Mouse (Mus musculus) lung, postnatal 25 days (tissue): ENCODE results near the gene Saxo1.

ENCODE experiments used
- DNase-seq: peaks from one replicate; pipeline ENCODE4 v3.0.0; 2022; ENCODE audit warnings: low spot score

Saxo1 gene

GRCm38 (mm10) chr4:86422586-86422985, 135.5 kb downstream of the Saxo1 start:
- peak; percentile 2 for DNase-seq

- DNase-seq = no peak
Observed at GRCm38 (mm10) chr4:86416401-86417025, 141.6 kb downstream of the Saxo1 start.

- DNase-seq = no peak
Observed at GRCm38 (mm10) chr4:86413388-86413787, 144.7 kb downstream of the Saxo1 start.

- DNase-seq = peak; percentile 16
Observed at GRCm38 (mm10) chr4:86410946-86411345, 147.2 kb downstream of the Saxo1 start.

- DNase-seq = no peak
Observed at GRCm38 (mm10) chr4:86408421-86408820, 149.7 kb downstream of the Saxo1 start.

- DNase-seq = no peak
Observed at GRCm38 (mm10) chr4:86407200-86407527, 151.0 kb downstream of the Saxo1 start.

- DNase-seq = no peak
Observed at GRCm38 (mm10) chr4:86406501-86407199, 151.5 kb downstream of the Saxo1 start.

GRCm38 (mm10) chr4:86401116-86401515, 157.0 kb downstream of the Saxo1 start:
- no peak for DNase-seq

GRCm38 (mm10) chr4:86397470-86397869, 160.7 kb downstream of the Saxo1 start:
- DNase-seq = no peak

- DNase-seq = no peak
Observed at GRCm38 (mm10) chr4:86396672-86397288, 161.3 kb downstream of the Saxo1 start.

- DNase-seq = no peak
Observed at GRCm38 (mm10) chr4:86395636-86396035, 162.5 kb downstream of the Saxo1 start.
